Mouse (Mus musculus) cortical plate, adult 2 months (tissue): ENCODE measurements around the gene Cdca5.

Experiments used
- CTCF ChIP-seq: fragments of 200-500 bp; IDR thresholded peaks from 2 replicates; pipeline ENCODE4 v1.5.1; 2011; ENCODE audit warnings: mild to moderate bottlenecking, control low read depth, low read length; ENCODE audit not compliant: insufficient read depth; ENCODE audit errors: extremely low read depth
- POLR2A ChIP-seq: fragments of 200-500 bp; IDR thresholded peaks from 2 replicates; pipeline ENCODE4 v1.6.1; 2011; ENCODE audit warnings: mild to moderate bottlenecking, low read length, control low read depth; ENCODE audit not compliant: insufficient read depth; ENCODE audit errors: extremely low read depth

- peak; percentile 50; the same call in 1 of the 2 replicates for TF ChIP-seq POLR2A
- TF ChIP-seq CTCF: no peak
Measured at GRCm38 (mm10) chr19:6067724-6068415, 16.9 kb upstream of the Cdca5 start, which contains the start of gene Tm7sf2.
